Mouse (Mus musculus) spleen, adult 2 months (tissue): Measurements from ENCODE around the gene Kxd1.
"Not testable (repeated sequence)": the region's sequence is repeated elsewhere in the genome, so short reads cannot be mapped to it uniquely, and the experiment has no call there.

Experiments used
- CTCF ChIP-seq: fragments of 200-500 bp; IDR thresholded peaks from 2 replicates; pipeline ENCODE4 v1.5.1; 2011; ENCODE audit warnings: mild to moderate bottlenecking, inconsistent platforms; ENCODE audit not compliant: insufficient read depth, insufficient read length, insufficient replicate concordance; ENCODE audit errors: extremely low read depth
- POLR2A ChIP-seq: fragments of 200-500 bp; IDR thresholded peaks from 2 replicates; pipeline ENCODE4 v1.6.1; 2011; ENCODE audit warnings: low read depth, low read length, inconsistent platforms

DNA sequence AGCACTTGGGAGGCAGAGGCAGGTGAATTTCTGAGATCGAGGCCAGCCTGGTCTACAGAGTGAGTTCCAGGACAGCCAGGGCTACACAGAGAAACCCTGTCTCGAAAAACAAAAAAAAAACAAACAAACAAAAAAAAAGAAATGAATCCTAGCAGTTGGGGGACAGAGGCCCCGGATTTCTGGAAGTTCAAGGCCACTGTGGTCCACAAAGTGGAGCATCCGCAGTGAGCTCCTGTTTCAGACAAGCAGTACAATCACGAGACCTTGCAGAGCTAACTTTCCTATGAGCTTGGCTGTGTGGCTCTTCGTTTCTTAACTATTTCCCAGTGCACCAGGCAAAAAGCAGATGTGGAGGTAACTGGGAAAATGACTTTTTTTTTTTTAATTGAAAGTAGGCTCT, 16.6 kb downstream of the Kxd1 start:
- not testable (repeated sequence) for TF ChIP-seq POLR2A, CTCF
